ENCODE assay signal across 8 mouse cellular contexts in genomic region chr3:53656878-53657561, GRCm38 (mm10). TPM values are rescaled to one million over a fixed set of nuclear protein-coding genes. Genes with fewer than 3 reads are reported as not detected.
DNase-seq lines count a peak whose midpoint lies in the region; ATAC-seq and TF ChIP-seq lines count a peak whose summit lies in the region.

TSS of gene Frem2 (minus strand) at chr3:53657355.

- peak within 1 kb of the TSS; percentile 56 for H3K9ac ChIP-seq in heart, embryonic 15.5 days
- no peak within 1 kb of the TSS for H3K9ac ChIP-seq in liver, embryonic 15.5 days

- peaks cover 37% of the 10 kb centered on the region for H3K9me3 ChIP-seq in forebrain, embryonic 10.5 days
- peaks cover 10% of the 10 kb centered on the region for H3K9me3 ChIP-seq in heart, embryonic 15.5 days (replicated peaks)
- no peaks in the 10 kb centered on the region; the same call in 1 of the 2 replicates for H3K9me3 ChIP-seq in liver, embryonic 15.5 days (replicated peaks)

- peak within 1 kb of the TSS; percentile 72 for H3K4me3 ChIP-seq in forebrain, embryonic 10.5 days
- peak within 1 kb of the TSS; percentile 67 for H3K4me3 ChIP-seq in heart, embryonic 15.5 days
- peak within 1 kb of the TSS; percentile 44 for H3K4me3 ChIP-seq in liver, embryonic 15.5 days (replicated peaks)
- peak within 1 kb of the TSS; percentile 37 for H3K4me3 ChIP-seq in olfactory bulb, adult 2 months (ENCODE audit: insufficient read depth, low read depth, low read length)

- DNase-seq in layer of hippocampus, adult 11-12 months (ENCODE audit: low spot score): peak; percentile 53
- DNase-seq in layer of hippocampus, adult 9-10 months (ENCODE audit: low spot score): no peak
- DNase-seq in forebrain, embryonic 10.5 days (ENCODE audit: extremely low spot score, low spot score): peak; percentile 84
- DNase-seq in kidney, postnatal 10 days: peak; percentile 88
- DNase-seq in thymus, postnatal 14 days: no peak

- H3K4me1 ChIP-seq in forebrain, embryonic 10.5 days: peaks cover 29% of the 10 kb centered on the region
- H3K4me1 ChIP-seq in heart, embryonic 15.5 days (replicated peaks): peaks cover 15% of the 10 kb centered on the region
- H3K4me1 ChIP-seq in liver, embryonic 15.5 days (replicated peaks): no peaks in the 10 kb centered on the region; the same call in 1 of the 2 replicates
- H3K4me1 ChIP-seq in olfactory bulb, adult 2 months (ENCODE audit: control insufficient read depth, insufficient read depth, low read length): peaks cover 18% of the 10 kb centered on the region

- peak; percentile 93 for ATAC-seq in heart, embryonic 15.5 days (replicated peaks; ENCODE audit: insufficient number of reproducible peaks, insufficient read depth, low FRiP score, low read depth)
- peak; percentile 78 for ATAC-seq in liver, embryonic 15.5 days (ENCODE audit: insufficient read depth)

- H3K27ac ChIP-seq in forebrain, embryonic 10.5 days: peak within 1 kb of the TSS; percentile 81
- H3K27ac ChIP-seq in heart, embryonic 15.5 days: peak within 1 kb of the TSS; percentile 74
- H3K27ac ChIP-seq in liver, embryonic 15.5 days (replicated peaks): no peak within 1 kb of the TSS
- no peak within 1 kb of the TSS for H3K27ac ChIP-seq in olfactory bulb, adult 2 months (ENCODE audit: insufficient read depth, low read depth, low read length)

- H3K36me3 ChIP-seq in forebrain, embryonic 10.5 days (replicated peaks): peaks cover 37% of the 10 kb centered on the region
- peaks cover 9% of the 10 kb centered on the region; the same call in 1 of the 2 replicates for H3K36me3 ChIP-seq in heart, embryonic 15.5 days
- H3K36me3 ChIP-seq in liver, embryonic 15.5 days (replicated peaks): no peaks in the 10 kb centered on the region

- no peak for TF ChIP-seq CTCF in olfactory bulb, adult 2 months (IDR thresholded peaks at IDR 0.05; ENCODE audit: insufficient read depth, low read depth, low read length)

- peaks cover 48% of the 10 kb centered on the region for H3K27me3 ChIP-seq in forebrain, embryonic 10.5 days (ENCODE audit: poor library complexity, severe bottlenecking)
- H3K27me3 ChIP-seq in heart, embryonic 15.5 days: peaks cover 16% of the 10 kb centered on the region
- H3K27me3 ChIP-seq in liver, embryonic 15.5 days: peaks cover 43% of the 10 kb centered on the region

- under 1% methylated on average over 34 of the region's 34 CpGs for WGBS in forebrain, embryonic 10.5 days
- WGBS in heart, embryonic 15.5 days: under 1% methylated on average over 34 of the region's 34 CpGs
- under 1% methylated on average over 34 of the region's 34 CpGs for WGBS in liver, embryonic 15.5 days (ENCODE audit: insufficient replicate concordance)
- WGBS in olfactory bulb, adult 2 months: under 1% methylated on average over 34 of the region's 34 CpGs

- TF ChIP-seq POLR2A in olfactory bulb, adult 2 months (IDR thresholded peaks at IDR 0.05; ENCODE audit: insufficient read depth, low read depth, low read length): no peak

- peak within 1 kb of the TSS; percentile 99 for H3K4me2 ChIP-seq in heart, embryonic 15.5 days
- peak within 1 kb of the TSS; percentile 62 for H3K4me2 ChIP-seq in liver, embryonic 15.5 days

RNA-seq across cellular contexts. Expression of gene Frem2, which starts in this region (rescaled TPM):
- 4.0 and 4.6 TPM in 2 replicates for polyA plus RNA-seq in forebrain, embryonic 10.5 days (2016; fragmentation: Nextera tagmentation; extraction: Ambion mirVana)
- polyA plus RNA-seq in heart, embryonic 15.5 days (2015; fragmentation: Nextera tagmentation; extraction: Ambion mirVana): 2.2 and 3.7 TPM in 2 replicates
- 0.30 and 0.33 TPM in 2 replicates for polyA plus RNA-seq in liver, embryonic 15.5 days (2015; fragmentation: Nextera tagmentation; extraction: Ambion mirVana)
- not detected in 2 replicates for polyA plus RNA-seq in olfactory bulb, adult 2 months (2012; ENCODE audit: insufficient read depth, insufficient read length, low replicate concordance, missing spikeins)

Comparison
In these comparisons a context has a peak if more than half of its experiments do, and no peak if none do; other contexts are left out.
1. DNase-seq: peak in layer of hippocampus, adult 11-12 months (single experiment), forebrain, embryonic 10.5 days (single experiment) and kidney, postnatal 10 days (single experiment); none in layer of hippocampus, adult 9-10 months (single experiment) and thymus, postnatal 14 days (single experiment).
2. Peak in ATAC-seq, H3K4me3 ChIP-seq and H3K4me2 ChIP-seq in liver, embryonic 15.5 days; RNA of the gene not detected or under 1 TPM.
3. H3K27ac ChIP-seq: peak in forebrain, embryonic 10.5 days (single experiment) and heart, embryonic 15.5 days (single experiment); none in liver, embryonic 15.5 days (single experiment) and olfactory bulb, adult 2 months (single experiment).
4. Peak in every context shown above with its lines, with median percentiles within 50 percentile points of each other: H3K4me3 ChIP-seq.